Mouse (Mus musculus): ENCODE results near the gene Prdm1. TPM values are rescaled to one million over a fixed set of nuclear protein-coding genes. Genes with fewer than 3 reads are reported as not detected.

Gene Prdm1
- total and polyA plus RNA-seq, 3 experiments: 8.9 to 29.1 (median 10.7) TPM

- no peaks in the 10 kb centered on the region for H3K9me3 ChIP-seq (replicated peaks)
- TF ChIP-seq CTCF (IDR thresholded peaks at IDR 0.05; ENCODE audit: low read depth, low read length): no peak
- TF ChIP-seq GATA1 (IDR thresholded peaks at IDR 0.05; ENCODE audit: borderline replicate concordance, low read length): no peak
- no peak for TF ChIP-seq POLR2AphosphoS5 (IDR thresholded peaks at IDR 0.05; ENCODE audit: insufficient replicate concordance, low read depth, low read length)
- no peak for TF ChIP-seq GATA2 (IDR thresholded peaks at IDR 0.05; ENCODE audit: borderline replicate concordance, low read depth, low read length)
- no peak for TF ChIP-seq TAL1 (conservative IDR thresholded peaks at IDR 0.05; ENCODE audit: low read depth, low read length)
- no peak overlapping the region for H3K4me3 ChIP-seq (ENCODE audit: low read depth, low read length)
- no peaks in the 10 kb centered on the region for H3K36me3 ChIP-seq (replicated peaks)
- DNase-seq (ENCODE audit: low spot score) (no peak), ATAC-seq (ENCODE audit: extremely low read depth, insufficient number of reproducible peaks, low FRiP score, poor library complexity, severe bottlenecking) (no peak)
- no peaks in the 10 kb centered on the region for H3K27me3 ChIP-seq (ENCODE audit: insufficient read depth, low read length)
- no peaks in the 10 kb centered on the region for H3K4me1 ChIP-seq (ENCODE audit: insufficient read depth, low read depth, low read length)
Observed at GRCm38 (mm10) chr10:44418901-44419300, 109.4 kb downstream of the Prdm1 start.

- no peak overlapping the region for H3K4me3 ChIP-seq (ENCODE audit: low read depth, low read length)
- H3K36me3 ChIP-seq (replicated peaks): no peaks in the 10 kb centered on the region
- no peaks in the 10 kb centered on the region for H3K27me3 ChIP-seq (ENCODE audit: insufficient read depth, low read length)
- ATAC-seq (ENCODE audit: extremely low read depth, insufficient number of reproducible peaks, low FRiP score, poor library complexity, severe bottlenecking) (no peak), DNase-seq (ENCODE audit: low spot score) (no peak)
- no peaks in the 10 kb centered on the region for H3K4me1 ChIP-seq (ENCODE audit: insufficient read depth, low read depth, low read length)
- TF ChIP-seq CTCF (IDR thresholded peaks at IDR 0.05; ENCODE audit: low read depth, low read length) (no peak), GATA2 (IDR thresholded peaks at IDR 0.05; ENCODE audit: borderline replicate concordance, low read depth, low read length) (no peak), POLR2AphosphoS5 (IDR thresholded peaks at IDR 0.05; ENCODE audit: insufficient replicate concordance, low read depth, low read length) (no peak), TAL1 (conservative IDR thresholded peaks at IDR 0.05; ENCODE audit: low read depth, low read length) (no peak), GATA1 (IDR thresholded peaks at IDR 0.05; ENCODE audit: borderline replicate concordance, low read length) (no peak)
- H3K9me3 ChIP-seq (replicated peaks): no peaks in the 10 kb centered on the region
Observed at GRCm38 (mm10) chr10:44415576-44415975, 112.7 kb downstream of the Prdm1 start.

GRCm38 (mm10) chr10:44409958-44410357 lies 118.3 kb downstream of the Prdm1 start:
- no peaks in the 10 kb centered on the region for H3K27me3 ChIP-seq (ENCODE audit: insufficient read depth, low read length)
- H3K36me3 ChIP-seq (replicated peaks): no peaks in the 10 kb centered on the region
- DNase-seq (ENCODE audit: low spot score) (no peak), ATAC-seq (ENCODE audit: extremely low read depth, insufficient number of reproducible peaks, low FRiP score, poor library complexity, severe bottlenecking) (no peak)
- H3K4me3 ChIP-seq (ENCODE audit: low read depth, low read length): no peak overlapping the region
- H3K9me3 ChIP-seq (replicated peaks): no peaks in the 10 kb centered on the region
- TF ChIP-seq TAL1 (conservative IDR thresholded peaks at IDR 0.05; ENCODE audit: low read depth, low read length): no peak
- TF ChIP-seq CTCF (IDR thresholded peaks at IDR 0.05; ENCODE audit: low read depth, low read length): no peak
- no peak for TF ChIP-seq GATA1 (IDR thresholded peaks at IDR 0.05; ENCODE audit: borderline replicate concordance, low read length)
- TF ChIP-seq GATA2 (IDR thresholded peaks at IDR 0.05; ENCODE audit: borderline replicate concordance, low read depth, low read length): no peak
- H3K4me1 ChIP-seq (ENCODE audit: insufficient read depth, low read depth, low read length): peaks cover 8% of the 10 kb centered on the region

- no peak for ATAC-seq (ENCODE audit: extremely low read depth, insufficient number of reproducible peaks, low FRiP score, poor library complexity, severe bottlenecking)
- Histone ChIP-seq H3K27me3 (ENCODE audit: insufficient read depth, low read length) (no peaks in the 10 kb centered on the region), H3K4me3 (ENCODE audit: low read depth, low read length) (no peak overlapping the region), H3K36me3 (replicated peaks) (no peaks in the 10 kb centered on the region), H3K4me1 (ENCODE audit: insufficient read depth, low read depth, low read length) (peaks cover 8% of the 10 kb centered on the region), H3K9me3 (replicated peaks) (no peaks in the 10 kb centered on the region)
- DNase-seq (ENCODE audit: low spot score): no peak
- no peak for TF ChIP-seq CTCF (IDR thresholded peaks at IDR 0.05; ENCODE audit: low read depth, low read length)
- no peak for TF ChIP-seq POLR2AphosphoS5 (IDR thresholded peaks at IDR 0.05; ENCODE audit: insufficient replicate concordance, low read depth, low read length)
- no peak for TF ChIP-seq TAL1 (conservative IDR thresholded peaks at IDR 0.05; ENCODE audit: low read depth, low read length)
- TF ChIP-seq GATA1 (IDR thresholded peaks at IDR 0.05; ENCODE audit: borderline replicate concordance, low read length): no peak
- TF ChIP-seq GATA2 (IDR thresholded peaks at IDR 0.05; ENCODE audit: borderline replicate concordance, low read depth, low read length): no peak
Observed at GRCm38 (mm10) chr10:44409054-44409453, 119.2 kb downstream of the Prdm1 start.

GRCm38 (mm10) chr10:44403415-44403814 lies 124.9 kb downstream of the Prdm1 start:
- H3K9me3 ChIP-seq (replicated peaks): no peaks in the 10 kb centered on the region
- no peak for TF ChIP-seq GATA1 (IDR thresholded peaks at IDR 0.05; ENCODE audit: borderline replicate concordance, low read length)
- TF ChIP-seq TAL1 (conservative IDR thresholded peaks at IDR 0.05; ENCODE audit: low read depth, low read length): no peak
- TF ChIP-seq POLR2AphosphoS5 (IDR thresholded peaks at IDR 0.05; ENCODE audit: insufficient replicate concordance, low read depth, low read length): no peak
- no peak for TF ChIP-seq CTCF (IDR thresholded peaks at IDR 0.05; ENCODE audit: low read depth, low read length)
- TF ChIP-seq GATA2 (IDR thresholded peaks at IDR 0.05; ENCODE audit: borderline replicate concordance, low read depth, low read length): no peak

GRCm38 (mm10) chr10:44401600-44401999 lies 126.7 kb downstream of the Prdm1 start:
- TF ChIP-seq TAL1 (conservative IDR thresholded peaks at IDR 0.05; ENCODE audit: low read depth, low read length) (no peak), GATA1 (IDR thresholded peaks at IDR 0.05; ENCODE audit: borderline replicate concordance, low read length) (no peak), POLR2AphosphoS5 (IDR thresholded peaks at IDR 0.05; ENCODE audit: insufficient replicate concordance, low read depth, low read length) (no peak)
- ATAC-seq (ENCODE audit: extremely low read depth, insufficient number of reproducible peaks, low FRiP score, poor library complexity, severe bottlenecking) (no peak), DNase-seq (ENCODE audit: low spot score) (no peak)
- Histone ChIP-seq H3K4me1 (ENCODE audit: insufficient read depth, low read depth, low read length) (peaks cover 14% of the 10 kb centered on the region), H3K4me3 (ENCODE audit: low read depth, low read length) (no peak overlapping the region), H3K27me3 (ENCODE audit: insufficient read depth, low read length) (peaks cover 8% of the 10 kb centered on the region), H3K36me3 (replicated peaks) (no peaks in the 10 kb centered on the region), H3K9me3 (replicated peaks) (no peaks in the 10 kb centered on the region)

More at GRCm38 (mm10) chr10:44403415-44403814, 124.9 kb downstream of the Prdm1 start:
- H3K36me3 ChIP-seq (replicated peaks): no peaks in the 10 kb centered on the region
- no peak for ATAC-seq (ENCODE audit: extremely low read depth, insufficient number of reproducible peaks, low FRiP score, poor library complexity, severe bottlenecking)
- no peak for DNase-seq (ENCODE audit: low spot score)
- peaks cover 14% of the 10 kb centered on the region for H3K4me1 ChIP-seq (ENCODE audit: insufficient read depth, low read depth, low read length)
- H3K27me3 ChIP-seq (ENCODE audit: insufficient read depth, low read length): no peaks in the 10 kb centered on the region
- no peak overlapping the region for H3K4me3 ChIP-seq (ENCODE audit: low read depth, low read length)
